Mouse (Mus musculus): ENCODE data around the gene Clcn3.

Clcn3 gene

DNA sequence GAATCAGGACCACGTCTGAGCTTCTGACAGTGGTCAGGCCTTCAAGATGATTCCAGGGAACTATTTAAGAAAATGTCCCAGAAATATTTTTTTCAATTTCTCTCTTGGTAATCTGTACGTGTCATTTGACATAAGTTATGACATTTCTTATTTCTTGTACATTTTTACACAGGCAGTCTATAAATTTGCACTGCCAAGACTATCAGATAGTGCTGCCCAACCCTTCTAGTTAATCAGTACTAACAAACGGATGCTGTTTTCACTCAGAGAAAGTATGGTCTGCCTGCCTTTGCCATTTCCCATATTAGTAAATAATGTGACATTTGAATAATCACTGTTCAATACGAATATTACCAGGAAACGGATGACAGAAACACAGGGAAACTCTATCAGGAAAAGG lies 30.3 kb downstream of the Clcn3 start:
- DNase-seq (ENCODE audit: low read depth, low spot score): no peak

- DNase-seq (ENCODE audit: low read depth, low spot score): no peak
Observed at GRCm38 (mm10) chr8:60951757-60952156, 31.3 kb downstream of the Clcn3 start.

- DNase-seq (ENCODE audit: low read depth, low spot score): no peak
Observed at GRCm38 (mm10) chr8:60951271-60951670, 31.8 kb downstream of the Clcn3 start.

GRCm38 (mm10) chr8:60949859-60950258 lies 33.2 kb downstream of the Clcn3 start:
- DNase-seq (ENCODE audit: low read depth, low spot score): no peak

DNA sequence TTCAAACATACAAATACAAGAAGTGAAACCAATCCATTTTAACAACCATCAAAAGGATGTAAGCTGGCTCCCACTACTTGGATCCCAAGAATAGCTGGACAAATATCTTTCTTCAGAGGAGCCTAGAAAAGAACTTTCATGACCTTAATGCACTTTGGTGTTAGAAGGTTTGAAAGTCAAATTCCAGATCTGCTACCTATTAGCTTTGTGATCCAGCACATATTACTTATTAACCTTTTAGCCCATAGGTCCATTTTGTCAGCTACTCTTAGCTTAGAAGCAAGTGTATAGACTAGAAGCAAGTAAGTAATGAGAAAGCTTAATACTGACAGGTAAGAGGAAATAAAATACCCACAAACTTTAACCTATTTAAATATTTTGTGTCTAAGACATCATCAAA lies 35.6 kb downstream of the Clcn3 start:
- DNase-seq (ENCODE audit: low read depth, low spot score): no peak

DNA sequence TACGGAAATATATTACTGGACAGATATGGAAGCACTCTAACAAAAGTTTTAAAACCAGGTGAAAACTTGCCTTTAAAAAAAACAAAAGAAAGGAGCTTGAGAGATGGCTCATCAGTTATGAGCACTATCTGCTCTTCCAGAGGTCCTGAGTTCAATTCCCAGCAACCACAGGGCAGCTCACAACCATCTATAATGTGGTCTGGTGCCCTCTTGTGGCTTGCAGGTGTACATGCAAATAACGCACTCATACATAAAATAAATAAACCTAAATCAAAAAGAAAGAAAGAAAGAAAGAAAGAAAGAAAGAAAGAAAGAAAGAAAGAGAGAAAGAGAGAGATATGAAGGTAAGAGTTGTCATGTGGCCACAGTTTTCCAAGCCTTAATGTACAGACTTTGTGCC lies 40.2 kb downstream of the Clcn3 start:
- no peak for DNase-seq (ENCODE audit: low read depth, low spot score)

GRCm38 (mm10) chr8:60938717-60939424 lies 44.2 kb downstream of the Clcn3 start:
- peak; percentile 30 for DNase-seq (ENCODE audit: low read depth, low spot score)

- no peak for DNase-seq (ENCODE audit: low read depth, low spot score)
Observed at GRCm38 (mm10) chr8:60933617-60934016, 49.5 kb downstream of the Clcn3 start.

DNA sequence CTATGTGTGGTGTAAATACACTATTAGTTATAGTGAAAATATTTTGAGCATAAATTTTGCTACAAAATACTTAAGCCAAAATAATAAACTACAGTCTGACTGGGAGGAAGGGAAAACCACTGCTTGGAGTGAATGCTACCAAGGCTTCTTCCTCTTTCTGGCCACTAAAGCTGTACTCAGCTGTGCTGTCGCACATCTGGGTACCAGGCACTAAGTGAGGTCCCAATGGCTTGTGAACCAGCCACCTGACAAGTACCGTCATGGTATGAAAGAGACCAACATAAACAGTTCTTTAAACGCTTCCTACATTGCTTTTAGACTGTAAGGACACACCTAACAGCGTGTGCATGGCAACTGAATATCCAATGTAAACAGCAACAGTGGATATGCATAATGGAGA lies 62.9 kb downstream of the Clcn3 start:
- DNase-seq (ENCODE audit: low read depth, low spot score): no peak

DNA sequence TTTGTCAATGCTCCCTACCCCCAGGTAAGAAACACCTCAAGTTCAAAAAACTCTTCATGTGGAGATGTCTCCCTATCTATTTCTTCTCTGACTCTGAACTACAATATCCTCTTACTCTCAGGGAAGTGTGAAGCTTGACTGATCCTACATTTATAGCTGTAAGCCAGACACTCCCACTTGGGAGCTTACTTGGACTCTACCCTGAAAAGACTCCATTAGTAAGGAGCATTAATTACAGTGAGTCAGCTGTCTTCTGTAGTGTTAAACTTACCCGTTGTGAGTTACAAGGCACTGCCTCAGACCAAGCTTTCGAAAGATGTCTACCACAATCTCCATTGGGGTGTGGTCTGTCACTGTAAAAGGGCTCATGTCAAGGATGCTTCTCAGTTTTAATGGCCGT lies 64.0 kb downstream of the Clcn3 start:
- no peak for DNase-seq (ENCODE audit: low read depth, low spot score)

DNA sequence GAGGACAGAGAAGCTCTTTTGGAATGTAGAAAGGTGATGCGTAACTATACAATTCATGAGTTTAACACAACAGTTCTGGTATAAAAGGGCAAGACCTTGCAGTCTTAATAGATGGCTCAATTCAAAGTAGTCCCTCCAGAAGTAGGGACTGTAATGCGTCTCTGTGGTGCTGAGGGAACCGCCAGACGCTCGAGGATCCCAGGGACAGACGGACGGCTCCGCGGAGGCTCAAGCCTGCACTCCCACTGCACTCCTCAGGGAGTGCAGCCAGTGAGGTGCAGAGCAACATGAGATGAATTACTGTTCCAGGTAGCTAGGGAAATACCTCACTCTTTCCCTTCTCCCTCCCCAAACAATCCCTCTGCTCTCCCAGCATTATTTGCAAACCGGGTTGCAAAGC lies 70.5 kb downstream of the Clcn3 start:
- DNase-seq (ENCODE audit: low read depth, low spot score): no peak

- DNase-seq (ENCODE audit: low read depth, low spot score): no peak
Observed at GRCm38 (mm10) chr8:60912081-60912480, 71.0 kb downstream of the Clcn3 start.

DNA sequence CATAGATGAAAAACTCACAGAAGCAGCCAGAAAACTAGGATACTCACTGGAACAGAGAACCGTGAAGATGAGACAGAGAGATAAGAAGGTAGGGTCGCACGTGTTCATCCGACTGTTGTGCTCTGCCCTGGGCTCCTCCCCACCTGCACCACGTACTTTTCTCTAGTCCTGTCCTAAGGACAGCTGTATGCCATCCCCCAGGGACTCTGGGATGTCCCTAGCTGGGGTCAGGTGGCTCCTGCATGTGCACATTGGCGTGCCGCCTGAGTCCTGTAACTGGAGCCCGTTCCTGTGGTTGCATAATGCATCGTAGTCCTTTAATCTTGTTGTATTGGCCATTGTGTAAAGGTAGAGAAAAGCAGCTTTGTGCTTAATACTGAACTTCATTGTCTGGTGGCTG lies 83.0 kb downstream of the Clcn3 start:
- DNase-seq (ENCODE audit: low read depth, low spot score): no peak

DNA sequence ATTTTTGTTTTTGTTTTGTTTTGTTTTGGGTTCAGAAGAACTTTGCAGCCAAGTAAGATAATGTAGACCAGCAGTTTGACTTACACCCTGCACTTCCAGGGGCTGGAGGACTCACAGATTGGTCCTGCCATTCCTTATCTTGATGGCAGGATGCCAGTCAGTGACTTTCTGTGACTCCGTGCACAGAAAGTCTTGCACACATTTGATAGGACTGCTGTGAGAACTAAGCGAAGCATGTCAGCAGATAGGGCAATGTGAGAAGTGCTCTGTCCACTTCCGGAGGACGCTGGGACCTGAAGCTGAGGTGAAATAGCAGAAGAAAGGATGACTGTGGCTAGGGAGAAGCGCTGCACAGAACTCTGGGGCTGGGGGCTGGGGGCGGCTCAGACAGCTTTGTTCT lies 87.2 kb downstream of the Clcn3 start:
- DNase-seq (ENCODE audit: low read depth, low spot score): no peak

GRCm38 (mm10) chr8:60891757-60892156 lies 91.3 kb downstream of the Clcn3 start:
- no peak for DNase-seq (ENCODE audit: low read depth, low spot score)

GRCm38 (mm10) chr8:60890520-60890874 lies 92.6 kb downstream of the Clcn3 start:
- no peak for DNase-seq (ENCODE audit: low read depth, low spot score)

GRCm38 (mm10) chr8:60889843-60890519 lies 93.1 kb downstream of the Clcn3 start, which contains the start of gene Hpf1:
Gene Hpf1 (plus strand): TSS chr8:60890418.
- peak; percentile 95 for DNase-seq (ENCODE audit: low read depth, low spot score)

GRCm38 (mm10) chr8:60889131-60889842 lies 93.8 kb downstream of the Clcn3 start:
- DNase-seq (ENCODE audit: low read depth, low spot score): no peak

DNA sequence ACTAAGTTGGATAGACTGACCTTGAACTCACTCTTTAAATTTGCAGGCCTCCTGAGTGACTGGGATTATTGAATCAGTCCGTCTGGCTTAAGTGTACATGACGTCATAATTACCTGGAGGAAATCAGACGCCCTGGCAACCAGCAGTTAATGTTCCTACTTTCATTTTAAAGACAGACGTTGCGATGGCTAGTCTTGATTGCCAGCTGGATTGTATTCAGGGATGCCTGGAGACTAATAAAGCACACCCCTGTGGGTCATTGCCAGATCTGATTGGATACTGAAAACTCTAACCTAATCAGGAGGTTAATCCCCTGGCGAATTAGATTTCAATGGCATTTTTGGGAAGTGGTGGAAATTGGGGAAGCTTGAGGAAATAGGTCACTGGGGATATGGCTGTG lies 96.4 kb downstream of the Clcn3 start:
- no peak for DNase-seq (ENCODE audit: low read depth, low spot score)

GRCm38 (mm10) chr8:60883419-60884137 lies 99.5 kb downstream of the Clcn3 start:
- no peak for DNase-seq (ENCODE audit: low read depth, low spot score)

GRCm38 (mm10) chr8:60878617-60879016 lies 104.5 kb downstream of the Clcn3 start:
- no peak for DNase-seq (ENCODE audit: low read depth, low spot score)

Data from retina, postnatal 7 days (tissue).